Mouse (Mus musculus): ENCODE data around the gene Palm2.
A peak's percentile ranks its signal among the peaks of the same experiment; 100 is the strongest.

Gene Palm2

DNA sequence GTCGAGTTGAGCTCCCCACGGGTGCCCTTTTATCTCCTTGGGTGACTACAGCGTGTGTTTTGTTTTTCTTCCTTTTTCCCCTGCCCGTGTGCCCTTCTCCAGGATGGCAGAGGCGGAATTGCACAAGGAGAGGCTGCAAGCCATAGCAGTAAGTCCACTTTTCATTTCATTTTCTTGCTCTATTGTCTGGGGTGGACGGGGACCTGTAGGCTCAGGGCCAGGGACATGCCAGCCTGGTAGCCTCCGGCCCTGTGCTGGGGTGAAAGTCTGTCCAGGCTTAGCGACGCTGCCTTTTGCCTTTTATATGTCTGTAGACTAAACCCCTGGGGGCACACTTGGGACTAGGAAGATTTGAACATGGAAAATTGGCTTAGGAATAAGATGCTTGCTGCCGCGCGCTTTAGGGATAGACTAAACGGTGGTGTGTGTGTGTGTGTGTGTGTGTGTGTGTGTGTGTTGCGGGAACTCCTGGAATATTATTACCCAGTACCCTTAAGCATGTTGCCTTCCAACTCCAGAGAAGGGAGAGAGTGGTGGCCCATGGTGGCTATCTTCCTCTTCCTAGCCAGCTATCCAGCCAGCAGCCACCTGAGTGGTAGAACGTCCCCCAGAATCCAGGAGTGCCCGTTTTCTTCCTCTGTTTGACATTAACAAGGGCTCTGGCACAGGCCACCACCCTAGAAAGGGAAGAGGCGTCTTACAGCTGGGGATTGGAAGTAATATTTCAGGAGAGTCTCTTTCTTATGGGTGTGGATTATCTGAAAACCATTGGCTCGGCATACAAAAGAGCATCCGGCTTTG is 134.4 kb downstream of the Palm2 start:
- DNase-seq (ENCODE audit: low spot score in 2 of 2) = no peak

DNA sequence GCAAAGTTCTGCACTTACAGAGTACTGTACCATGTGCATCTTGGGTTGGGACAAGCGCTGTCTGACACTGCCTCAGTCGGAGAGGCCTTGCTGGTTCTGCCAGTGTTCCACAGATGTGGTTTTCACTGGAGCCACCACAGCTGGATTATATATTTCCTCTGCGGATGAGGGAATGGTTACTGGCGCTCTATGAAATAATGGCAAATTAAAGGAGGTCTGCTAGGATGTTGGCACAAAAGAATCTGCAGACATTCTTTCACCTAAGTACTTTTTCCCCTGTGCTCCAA is 135.0 kb downstream of the Palm2 start:
- no peak for DNase-seq (ENCODE audit: low spot score in 2 of 2)

DNA sequence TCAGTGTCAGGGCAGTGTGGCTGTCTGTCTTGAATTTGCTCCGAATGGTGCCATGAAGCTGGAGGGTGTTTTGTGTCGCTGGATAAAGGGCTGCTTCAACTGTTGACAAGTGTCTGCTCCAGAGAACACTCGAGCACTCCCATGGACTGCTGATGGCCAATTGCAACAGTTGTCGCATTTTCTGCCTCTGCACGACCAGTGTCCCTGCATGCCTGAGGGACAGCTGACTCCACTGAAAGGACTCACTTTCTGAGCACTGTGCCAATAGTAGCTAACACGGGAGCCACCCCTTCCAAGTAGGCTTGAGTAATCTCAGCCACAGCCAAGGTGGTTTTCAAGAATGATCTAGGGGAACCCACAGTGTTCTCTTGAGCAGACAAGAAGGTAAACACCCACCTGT is 135.7 kb downstream of the Palm2 start:
- no peak for DNase-seq (ENCODE audit: low spot score in 2 of 2)

DNA sequence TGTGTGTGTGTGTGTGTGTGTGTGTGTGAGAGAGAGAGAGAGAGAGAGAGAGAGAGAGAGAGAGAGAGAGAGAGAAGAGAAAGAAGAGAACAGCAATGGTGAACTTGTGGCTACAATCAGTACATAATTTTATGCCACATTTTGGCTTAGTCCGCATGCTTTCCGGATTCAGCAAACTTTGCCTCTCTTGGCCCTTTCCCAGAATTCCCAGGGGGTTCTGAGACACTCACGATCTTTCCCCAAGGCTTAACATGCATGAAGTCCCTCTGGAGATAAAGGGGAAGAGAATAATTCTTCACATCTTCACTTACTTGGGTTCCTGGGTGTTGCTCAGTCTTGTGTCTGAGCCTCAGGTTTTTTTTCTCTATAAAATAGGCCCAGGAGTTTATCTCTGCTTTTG is 136.2 kb downstream of the Palm2 start:
- DNase-seq (ENCODE audit: low spot score in 2 of 2) = no peak

DNA sequence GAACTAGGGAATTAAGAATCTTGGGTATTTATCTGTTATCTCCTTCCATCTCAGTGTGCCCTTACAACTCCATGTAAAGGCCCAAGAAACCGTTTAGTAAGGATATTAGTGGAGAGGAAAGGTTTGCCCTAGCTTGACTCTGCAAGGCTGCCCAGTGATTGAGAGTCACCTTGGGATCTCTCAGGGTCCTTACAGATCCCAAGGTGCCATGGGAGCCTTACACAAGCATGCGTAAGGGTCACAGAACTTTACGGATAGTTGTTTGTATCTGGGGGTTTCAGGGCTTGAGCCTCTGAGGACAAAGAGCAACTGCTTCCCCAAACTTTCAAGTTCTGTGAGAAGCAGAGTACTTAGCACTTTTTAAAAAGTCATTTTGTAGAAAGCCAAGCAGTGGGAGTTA is 140.1 kb downstream of the Palm2 start:
- no peak for DNase-seq (ENCODE audit: low spot score in 2 of 2)

DNA sequence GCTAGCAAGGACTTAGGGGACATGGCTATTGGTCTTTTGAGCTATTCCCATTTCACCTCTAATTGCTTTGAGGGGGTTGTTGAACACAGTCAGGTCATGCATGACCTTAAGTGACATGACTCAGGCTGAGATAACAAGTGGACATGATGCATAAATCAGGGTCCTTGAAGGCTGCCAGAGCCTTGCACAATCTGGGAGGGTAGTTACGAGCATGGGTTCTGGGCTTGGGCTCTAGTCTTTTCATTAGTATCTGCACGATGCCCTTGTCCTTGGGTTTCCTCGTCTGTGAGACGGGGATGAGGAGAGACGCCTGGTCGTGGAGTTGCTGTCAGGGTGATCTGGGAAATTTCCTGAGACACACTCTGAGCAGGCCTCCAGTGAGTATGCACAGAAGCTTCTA is 140.6 kb downstream of the Palm2 start:
- DNase-seq (ENCODE audit: low spot score in 2 of 2) = no peak

DNA sequence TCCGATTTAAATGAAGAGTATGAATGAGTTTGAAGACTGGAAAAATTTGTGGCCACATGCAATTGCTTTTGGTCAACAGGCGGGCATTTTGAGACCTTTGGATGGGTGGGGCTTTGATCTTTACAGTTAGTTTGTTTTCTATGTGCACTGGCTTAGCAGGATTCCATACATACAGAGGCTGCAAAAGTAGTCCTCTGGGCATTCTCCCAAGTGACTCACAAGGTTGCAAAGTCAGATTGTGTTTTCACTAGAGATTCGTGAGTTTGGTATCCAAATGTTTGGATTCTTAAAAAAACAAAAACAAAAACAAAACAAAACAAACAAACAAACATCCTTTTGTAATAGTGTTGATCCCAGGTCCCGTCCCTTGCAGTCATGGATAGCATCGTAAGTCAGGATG is 141.6 kb downstream of the Palm2 start:
- no peak for DNase-seq (ENCODE audit: low spot score in 2 of 2)

DNA sequence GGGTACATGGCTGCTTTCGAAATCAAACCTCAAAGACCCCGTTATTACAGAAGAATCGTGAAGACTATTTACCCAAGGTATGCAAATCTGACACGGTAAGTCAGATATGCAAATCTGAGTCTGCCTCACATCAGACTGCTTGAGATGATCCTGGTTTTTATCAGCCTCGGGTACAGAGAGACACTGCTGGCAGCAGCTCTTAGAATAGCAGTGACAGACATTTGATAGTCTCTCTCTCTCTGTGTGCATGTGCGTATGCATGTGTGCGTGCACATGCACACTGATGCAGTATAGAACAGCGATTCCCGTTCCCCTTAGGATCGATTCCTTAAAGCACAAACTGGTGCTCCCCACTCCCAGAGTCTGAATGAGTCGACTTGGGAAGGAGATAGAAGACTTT is 142.0 kb downstream of the Palm2 start:
- DNase-seq (ENCODE audit: low spot score in 2 of 2) = no peak

DNA sequence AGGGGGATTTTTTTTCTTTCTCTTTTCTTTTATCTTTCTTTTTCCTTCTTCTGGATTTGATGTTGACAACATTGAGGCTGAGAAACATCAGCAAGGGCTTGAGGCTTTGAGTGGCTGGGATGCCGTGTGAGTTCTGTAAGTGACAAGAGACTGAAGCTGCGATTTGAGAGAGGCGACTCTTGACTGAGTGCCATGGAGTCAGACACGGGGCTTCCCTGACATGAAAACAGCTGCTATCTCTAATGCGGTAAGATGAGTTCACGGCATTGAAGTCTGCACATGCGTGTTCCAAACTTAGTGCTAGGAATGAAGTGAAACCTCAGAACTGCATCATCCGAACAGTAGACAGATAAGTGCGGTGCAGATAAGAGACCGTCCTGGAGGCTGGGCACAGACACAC is 145.6 kb downstream of the Palm2 start:
- no peak for DNase-seq (ENCODE audit: low spot score in 2 of 2)

DNA sequence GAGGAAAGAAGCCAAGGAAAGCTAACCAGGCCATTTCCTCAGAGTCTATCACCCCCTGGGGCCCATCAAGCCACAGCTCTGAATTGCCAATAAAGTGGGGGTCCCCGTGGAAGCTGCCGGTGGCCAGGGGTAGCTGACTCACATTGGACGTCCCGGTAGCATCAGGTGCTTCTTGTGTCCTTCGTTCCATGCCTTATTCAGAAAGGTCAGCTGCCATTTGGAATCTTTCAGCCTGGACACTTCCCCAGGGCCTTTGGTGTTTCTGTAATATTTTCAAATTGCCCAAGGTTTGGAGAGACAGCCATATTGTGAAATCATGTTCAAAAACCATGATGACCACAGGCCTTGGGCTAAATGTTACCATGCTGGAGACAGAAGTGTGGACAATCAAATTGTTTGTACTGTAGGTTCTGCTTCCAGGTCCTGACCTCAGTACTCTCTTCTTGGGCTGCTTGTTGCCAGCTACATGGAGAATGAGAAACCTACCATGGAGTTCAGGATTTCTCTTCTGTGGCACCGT is 151.3 kb downstream of the Palm2 start:
- no peak for DNase-seq (ENCODE audit: low spot score in 2 of 2)

DNA sequence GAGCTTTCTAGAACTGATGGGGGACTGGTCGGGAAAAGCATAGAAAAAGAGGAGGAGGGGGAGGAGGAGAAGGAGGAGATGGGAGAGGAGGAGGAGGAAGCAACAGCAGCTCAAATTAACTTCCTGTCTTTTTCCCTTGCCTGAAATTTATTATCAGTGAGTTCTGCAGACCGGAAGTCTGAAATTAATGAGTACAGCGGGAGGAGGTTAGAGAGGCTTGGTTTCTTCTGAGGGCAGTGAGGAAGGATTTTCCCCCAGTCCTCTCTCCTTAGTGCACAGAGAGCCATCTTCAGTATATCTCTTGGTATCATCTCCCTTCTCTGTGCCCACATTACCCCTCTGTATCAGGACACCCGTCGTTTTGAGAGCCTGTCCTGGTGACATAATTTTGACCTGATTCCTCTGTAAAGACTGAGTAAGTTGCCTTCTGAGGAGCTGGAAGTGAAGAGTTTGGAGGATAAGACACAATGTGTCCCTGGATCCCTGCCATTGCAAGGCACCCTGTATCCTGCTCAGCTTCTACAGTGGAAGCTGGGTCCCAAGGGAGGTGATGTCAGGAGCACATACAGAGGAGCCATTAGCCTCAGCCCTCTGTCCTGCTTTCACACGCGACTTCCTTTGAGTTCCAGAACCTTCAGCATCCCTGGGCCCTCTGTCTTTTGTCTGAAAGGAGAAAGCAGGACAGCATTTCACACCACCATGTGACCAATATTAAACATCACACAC is 153.0 kb downstream of the Palm2 start:
- DNase-seq (ENCODE audit: low spot score in 2 of 2) = no peak

DNA sequence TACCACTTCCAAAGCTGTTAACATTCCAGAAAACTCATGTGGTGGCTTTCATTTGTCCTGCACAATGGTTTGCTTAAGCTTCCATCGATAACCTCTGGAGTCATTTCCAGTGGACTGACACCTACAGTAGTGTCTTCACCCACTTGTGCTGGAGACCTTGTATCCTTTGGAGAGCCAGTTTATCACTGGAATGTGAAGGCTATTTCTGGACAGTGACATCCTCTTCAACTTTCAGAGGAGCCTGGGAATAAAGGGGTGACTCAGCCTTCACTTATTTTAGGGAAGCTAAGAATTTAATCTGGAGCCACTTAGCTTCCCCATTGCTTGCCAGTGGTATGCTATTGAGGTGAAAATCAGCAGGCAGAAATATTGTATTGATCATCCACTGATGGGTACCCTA is 154.3 kb downstream of the Palm2 start:
- no peak for DNase-seq (ENCODE audit: low spot score in 2 of 2)

DNA sequence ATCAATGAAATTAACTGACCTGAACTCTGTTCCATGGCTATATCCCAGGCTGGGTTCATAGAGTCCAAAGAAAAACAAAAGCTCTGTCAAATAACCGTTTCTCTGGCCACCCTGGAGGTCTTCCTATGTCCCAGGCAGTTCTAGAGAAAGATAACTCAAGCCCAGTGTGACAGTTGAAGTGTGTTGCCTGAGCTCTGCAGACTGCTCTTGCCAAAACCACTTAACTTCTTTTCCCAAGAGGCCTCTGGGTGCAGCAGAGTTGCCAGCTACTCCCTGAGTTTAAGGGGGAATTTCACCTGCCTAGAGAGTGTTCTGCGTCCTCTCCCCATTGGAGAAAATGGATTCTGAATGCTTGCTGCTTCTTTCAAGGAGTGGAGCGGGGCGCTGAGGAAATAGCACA is 158.7 kb downstream of the Palm2 start:
- no peak for DNase-seq (ENCODE audit: low spot score in 2 of 2)

DNA sequence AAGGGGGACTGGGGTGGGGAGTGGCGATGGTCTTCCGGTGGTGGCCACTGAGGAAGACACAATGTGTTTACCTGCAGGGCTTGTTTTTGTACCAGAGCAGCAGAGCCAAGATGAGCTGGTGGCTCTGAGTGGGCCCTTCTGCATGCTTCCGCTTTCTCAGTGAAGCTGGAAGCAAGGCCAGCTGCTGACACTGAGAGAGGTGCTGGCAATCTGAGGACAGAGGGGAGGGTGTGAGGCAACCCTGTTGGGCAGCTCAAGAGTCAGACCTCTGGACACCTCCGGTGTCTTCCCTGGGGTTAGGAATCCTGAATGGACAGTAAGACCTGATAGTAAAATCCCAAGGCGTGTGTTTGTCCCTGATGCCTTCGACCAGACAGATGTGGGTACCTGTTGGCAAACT is 165.9 kb downstream of the Palm2 start:
- DNase-seq (ENCODE audit: low spot score in 2 of 2) = no peak

DNA sequence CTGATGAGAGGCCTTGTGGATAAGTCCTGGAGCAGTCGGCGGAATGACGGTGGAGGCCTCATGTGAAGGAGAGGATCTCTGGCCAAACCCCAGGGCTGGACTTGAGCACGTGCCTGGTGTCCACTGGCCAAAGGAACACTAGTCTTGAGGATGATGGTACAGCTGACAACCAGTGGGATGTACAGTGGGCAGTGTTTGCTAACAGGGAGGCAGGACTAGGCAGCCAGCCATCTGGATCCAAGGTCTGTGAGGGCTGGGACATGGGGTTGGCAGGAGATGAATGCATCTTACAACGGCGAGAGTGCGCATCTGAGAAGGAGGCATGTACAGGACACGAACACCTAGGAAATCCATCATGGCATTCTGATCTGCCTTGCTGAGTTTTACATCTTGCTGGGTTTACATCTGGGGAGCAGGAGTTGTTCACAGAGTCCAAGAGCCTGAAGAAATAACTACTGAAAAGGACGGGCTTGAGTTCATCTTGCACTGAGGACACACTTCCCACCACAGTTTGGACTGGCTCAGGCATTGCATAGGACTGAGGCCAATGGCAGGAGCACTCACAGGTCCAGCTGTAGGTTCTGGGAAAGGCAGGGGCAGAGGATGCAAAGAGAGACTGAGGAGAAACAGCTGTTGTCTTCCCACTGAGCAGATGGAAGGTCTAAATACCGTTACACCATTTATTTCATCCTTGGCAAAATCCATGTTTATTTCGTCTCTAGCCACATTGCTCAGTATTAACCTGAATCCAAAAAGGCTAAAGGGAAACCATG is 166.8 kb downstream of the Palm2 start:
- no peak for DNase-seq (ENCODE audit: low spot score in 2 of 2)

DNA sequence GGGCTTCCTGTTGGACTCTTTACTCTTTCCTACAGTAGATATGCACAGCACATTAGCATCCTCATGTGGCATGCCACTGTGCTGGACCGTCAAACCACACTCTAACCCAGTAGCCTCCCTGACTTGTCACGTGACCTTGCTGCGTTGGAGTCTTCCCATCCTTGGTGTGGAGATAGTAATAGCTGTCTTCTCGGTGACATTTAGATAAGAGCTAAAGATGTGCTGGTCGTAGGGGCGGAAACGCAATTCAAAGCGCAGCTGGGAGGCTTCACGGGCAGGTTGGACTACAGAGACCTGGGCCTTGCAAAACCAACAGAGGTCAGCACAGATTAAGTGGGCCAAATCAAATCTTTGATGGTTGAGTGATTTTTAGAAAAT is 167.4 kb downstream of the Palm2 start:
- DNase-seq (ENCODE audit: low spot score in 2 of 2) = no peak

DNA sequence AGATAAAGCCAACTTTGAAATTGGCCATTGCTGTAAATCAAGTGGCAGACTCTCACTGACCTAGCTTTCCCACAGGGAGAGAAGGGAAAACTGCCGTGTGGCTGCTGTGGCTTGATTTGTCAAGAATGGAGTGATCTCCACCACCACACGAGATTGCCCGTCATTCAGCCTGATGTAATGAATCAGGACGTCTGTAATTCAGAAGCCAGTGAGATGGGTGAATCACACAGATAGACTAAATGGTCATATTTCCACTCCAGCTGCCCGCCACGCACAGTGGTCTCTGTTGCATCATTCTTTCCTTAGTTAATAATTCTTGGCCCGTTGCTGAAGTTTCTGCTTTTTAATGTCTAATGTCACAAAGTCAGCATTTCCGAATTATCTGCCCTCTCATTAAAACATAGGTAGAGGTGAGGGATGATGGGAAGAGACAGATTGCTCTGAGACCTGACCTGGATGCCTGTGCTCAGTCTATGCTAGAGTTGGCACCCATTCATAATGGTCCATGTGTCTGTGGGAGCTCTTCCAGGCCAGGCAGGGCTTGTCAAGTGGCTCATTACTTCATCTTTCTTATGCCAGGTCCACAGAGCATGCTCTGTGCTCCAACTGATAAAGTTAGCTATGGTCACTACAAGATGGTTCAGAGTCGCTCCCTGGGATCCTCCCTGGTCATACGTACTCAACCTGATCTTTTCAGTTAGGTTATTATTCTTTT is 168.0 kb downstream of the Palm2 start:
- DNase-seq (ENCODE audit: low spot score in 2 of 2) = no peak

DNA sequence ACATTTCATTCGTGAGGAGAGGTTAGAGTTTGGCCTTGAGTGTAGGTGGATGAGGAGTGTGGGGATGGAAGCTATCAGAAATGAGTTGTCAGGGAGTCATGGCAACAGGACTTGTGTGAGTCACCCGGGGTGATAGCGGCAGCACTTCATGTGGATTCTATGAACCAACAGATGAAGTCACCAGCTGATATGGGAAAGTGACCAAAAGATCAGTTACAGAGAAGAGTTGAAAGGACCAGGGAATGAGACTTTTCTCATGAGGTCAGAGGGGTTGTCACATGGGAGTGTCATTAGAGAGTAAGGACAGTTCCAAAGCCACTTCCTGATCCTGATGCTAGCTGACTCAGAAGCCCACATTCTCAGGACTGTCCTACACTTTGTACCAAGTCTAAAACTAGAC is 172.2 kb downstream of the Palm2 start:
- DNase-seq (ENCODE audit: low spot score in 2 of 2) = no peak

DNA sequence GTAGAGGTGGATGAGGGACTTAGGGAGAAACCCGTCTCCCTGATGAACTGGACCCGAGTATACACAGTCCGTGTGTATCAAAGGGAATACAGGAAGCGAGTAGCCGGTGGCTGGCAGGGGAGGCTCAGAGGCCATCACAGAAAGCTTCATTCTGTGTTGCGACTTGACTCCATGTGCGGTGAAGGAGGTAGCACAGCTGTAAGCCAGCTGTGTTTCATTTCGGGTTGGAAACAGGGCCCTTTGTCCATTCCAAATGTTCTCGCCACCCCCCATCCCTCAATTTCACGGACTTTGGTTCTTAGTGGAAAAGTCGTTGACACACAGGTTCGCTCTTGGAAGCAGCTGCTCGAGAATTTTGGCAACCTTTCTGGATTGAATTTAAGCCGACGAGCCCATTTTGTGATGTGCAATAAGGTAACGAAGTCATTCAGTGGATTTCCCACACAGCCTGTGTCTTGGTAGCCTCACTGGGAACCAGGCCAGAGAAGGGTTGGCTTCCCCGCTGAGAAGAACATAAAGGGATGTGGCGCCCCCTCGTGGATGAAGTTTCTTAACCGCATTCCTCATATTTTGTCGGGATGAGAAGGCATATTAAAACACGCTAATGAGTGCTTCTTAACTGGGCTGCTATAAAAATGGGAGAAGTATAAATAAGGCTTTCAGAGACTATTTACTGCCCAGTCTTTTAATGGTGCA is 173.3 kb downstream of the Palm2 start:
- peak; percentile 32 to 68 for DNase-seq (ENCODE audit: low spot score in 2 of 2)

DNA sequence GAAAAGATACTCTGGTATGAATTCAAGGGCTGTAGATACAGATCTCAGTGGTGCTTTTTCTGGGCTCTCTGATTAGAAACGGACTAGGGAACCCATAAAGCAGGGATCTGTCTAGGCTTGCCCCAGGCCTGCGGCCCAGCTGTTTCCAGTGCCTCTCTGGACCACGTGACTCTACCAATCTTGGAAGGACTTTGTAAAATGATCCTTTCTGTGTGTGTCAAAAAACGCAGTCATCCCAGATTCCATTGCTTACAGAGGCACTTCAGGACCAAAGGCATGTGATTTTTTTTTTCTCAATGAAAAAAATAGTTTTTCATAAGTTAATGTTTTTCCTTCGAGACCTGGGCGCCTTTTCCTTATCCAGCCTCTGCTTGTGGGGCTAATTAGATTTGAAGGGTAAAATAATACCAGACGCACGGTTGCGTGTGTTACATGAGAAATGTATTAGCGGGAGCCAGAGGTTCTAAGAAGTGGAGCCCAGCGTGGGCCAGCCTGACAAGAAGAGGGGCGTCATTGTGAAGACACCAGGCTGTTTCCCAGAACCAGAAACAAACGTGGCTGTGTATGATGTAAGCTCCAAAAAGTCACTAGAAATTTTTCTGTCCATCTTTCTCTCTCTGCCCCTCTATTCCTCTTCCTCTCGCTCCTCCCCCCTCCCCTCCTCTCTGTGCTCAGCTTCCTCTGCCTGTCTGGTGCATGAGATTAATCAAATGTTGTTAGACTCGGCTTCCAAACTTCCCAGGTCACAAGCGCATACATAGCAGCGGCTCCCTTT is 177.4 kb downstream of the Palm2 start:
- DNase-seq (ENCODE audit: low spot score in 2 of 2) = no peak

DNA sequence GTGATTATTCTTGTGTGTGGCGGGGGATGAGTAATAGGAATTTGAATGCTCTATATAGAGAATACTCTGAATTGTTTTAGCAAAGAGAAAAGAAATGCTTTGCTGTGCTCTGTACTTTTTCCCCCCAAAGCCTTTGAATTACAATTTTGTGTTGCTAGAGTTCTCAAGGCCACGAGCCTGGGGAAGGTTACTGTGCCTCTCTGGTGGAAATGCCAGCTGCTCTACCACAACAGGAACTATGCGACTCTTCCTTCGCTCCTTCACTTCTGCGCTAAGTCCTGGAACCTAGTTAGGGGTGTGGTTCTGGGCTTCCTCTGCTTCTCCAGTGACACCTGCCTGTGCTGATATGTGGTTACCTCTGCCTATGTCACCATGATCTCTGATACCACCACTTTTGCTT is 178.7 kb downstream of the Palm2 start:
- DNase-seq (ENCODE audit: low spot score in 2 of 2) = no peak
